Comparison of ENCODE assay signal across 11 mouse cellular contexts in the genomic region with DNA sequence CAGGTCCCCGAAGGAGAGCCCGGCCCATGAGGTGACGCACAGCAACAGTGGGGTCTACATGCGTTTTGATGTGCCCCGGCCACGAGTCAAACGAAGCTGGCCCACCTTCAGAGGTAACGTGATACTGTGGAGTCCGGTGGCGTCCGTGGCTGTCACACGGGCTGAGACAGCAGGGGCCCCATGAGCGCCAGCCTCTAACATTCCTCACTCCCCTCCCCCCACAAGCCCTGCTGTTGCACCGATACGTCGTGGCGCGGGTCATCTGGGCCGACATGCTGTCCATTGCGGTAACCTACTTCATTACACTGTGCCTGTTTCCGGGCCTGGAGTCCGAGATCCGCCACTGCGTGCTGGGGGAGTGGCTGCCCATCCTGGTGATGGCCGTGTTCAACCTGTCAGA. TPM values are rescaled to one million over a fixed set of nuclear protein-coding genes. Genes with fewer than 3 reads are reported as not detected.
A peak's percentile ranks its signal among the peaks of the same experiment; 100 is the strongest.
DNase-seq lines count a peak whose midpoint lies in the region; ATAC-seq and TF ChIP-seq lines count a peak whose summit lies in the region.
"Had no signal": no experiment of that assay in that cellular context is flagged by ENCODE, and none has a peak within 500 bp of the region (broad histone marks: within the 10 kb centered on the region; RNA-seq: fewer than 3 reads in every experiment).

No protein-coding gene starts in this region.

- 0 out of 2 replicates have a peak overlapping the region, but pooled peaks have one; percentile 8 for H3K4me3 ChIP-seq in heart, embryonic 11.5 days (ENCODE audit: low read depth, low read length)
- no peak overlapping the region for H3K4me3 ChIP-seq in kidney, embryonic 14.5 days (ENCODE audit: low read length)
- peak overlapping the region; percentile 43 for H3K4me3 ChIP-seq in E14TG2a.4 (replicated peaks; ENCODE audit: low read length)
- H3K4me3 ChIP-seq: embryonic facial prominence, embryonic 12.5 days; liver, embryonic 15.5 days; stomach, embryonic 15.5 days had no signal

- no peak overlapping the region for H3K27ac ChIP-seq in heart, embryonic 11.5 days (ENCODE audit: low read depth, low read length)
- no peak overlapping the region for H3K27ac ChIP-seq in kidney, embryonic 14.5 days (ENCODE audit: low read depth, low read length)
- H3K27ac ChIP-seq: embryonic facial prominence, embryonic 12.5 days; liver, embryonic 15.5 days; stomach, embryonic 15.5 days had no signal

- no peaks in the 10 kb centered on the region for H3K9me3 ChIP-seq in heart, embryonic 11.5 days (replicated peaks; ENCODE audit: control insufficient read depth, low read length)
- no peaks in the 10 kb centered on the region for H3K9me3 ChIP-seq in kidney, embryonic 14.5 days (ENCODE audit: control insufficient read depth, low read length)
- peaks cover 7% of the 10 kb centered on the region; the same call in 1 of the 2 replicates for H3K9me3 ChIP-seq in E14TG2a.4 (ENCODE audit: low read length)
- H3K9me3 ChIP-seq: embryonic facial prominence, embryonic 12.5 days; liver, embryonic 15.5 days; stomach, embryonic 15.5 days had no signal

- H3K4me2 ChIP-seq in heart, embryonic 11.5 days = peak overlapping the region; percentile 46
- no peak overlapping the region for H3K4me2 ChIP-seq in kidney, embryonic 14.5 days (replicated peaks; ENCODE audit: low read depth, low read length)
- H3K4me2 ChIP-seq: embryonic facial prominence, embryonic 12.5 days; liver, embryonic 15.5 days; stomach, embryonic 15.5 days had no signal

- TF ChIP-seq CTCF in E14TG2a.4 (conservative IDR thresholded peaks at IDR 0.05; ENCODE audit: low read length) = no peak

- ATAC-seq in heart, embryonic 11.5 days (replicated peaks; ENCODE audit: insufficient number of reproducible peaks, low FRiP score, low TSS enrichment) = no peak
- ATAC-seq in kidney, embryonic 14.5 days (ENCODE audit: low FRiP score, low TSS enrichment) = peak; percentile 6; the same call in 1 of the 2 replicates
- ATAC-seq in erythroblast, adult 5-6 weeks (replicated peaks; ENCODE audit: low FRiP score, poor library complexity, severe bottlenecking) = peak; percentile 19; the same call in 1 of the 2 replicates

- H3K27me3 ChIP-seq in heart, embryonic 11.5 days (ENCODE audit: control insufficient read depth, insufficient read depth, low read length) = no peaks in the 10 kb centered on the region; the same call in 1 of the 2 replicates
- H3K27me3 ChIP-seq in kidney, embryonic 14.5 days (ENCODE audit: control insufficient read depth, insufficient read depth, low read length) = no peaks in the 10 kb centered on the region; the same call in 1 of the 2 replicates
- peaks cover 7% of the 10 kb centered on the region; the same call in 1 of the 2 replicates for H3K27me3 ChIP-seq in E14TG2a.4 (ENCODE audit: insufficient read depth, low read length)
- H3K27me3 ChIP-seq: embryonic facial prominence, embryonic 12.5 days; liver, embryonic 15.5 days; stomach, embryonic 15.5 days had no signal

- no peak for DNase-seq in heart, postnatal 10 days
- no peak for DNase-seq in kidney, postnatal 4 days
- no peak for DNase-seq in urinary bladder, postnatal 14 days (ENCODE audit: low spot score)
- DNase-seq in thymus, postnatal 4 days = no peak

- no peaks in the 10 kb centered on the region for H3K36me3 ChIP-seq in heart, embryonic 11.5 days (ENCODE audit: control insufficient read depth, insufficient read depth, low read length)
- no peaks in the 10 kb centered on the region for H3K36me3 ChIP-seq in kidney, embryonic 14.5 days (ENCODE audit: control insufficient read depth, insufficient read depth, low read length)
- H3K36me3 ChIP-seq in E14TG2a.4 (ENCODE audit: insufficient read depth, low read length) = peaks cover 41% of the 10 kb centered on the region
- H3K36me3 ChIP-seq: embryonic facial prominence, embryonic 12.5 days; liver, embryonic 15.5 days; stomach, embryonic 15.5 days had no signal

- H3K9ac ChIP-seq in heart, embryonic 11.5 days (ENCODE audit: low read depth, low read length) = no peak overlapping the region
- no peak overlapping the region for H3K9ac ChIP-seq in kidney, embryonic 14.5 days (ENCODE audit: low read depth, low read length)
- H3K9ac ChIP-seq: embryonic facial prominence, embryonic 12.5 days; liver, embryonic 15.5 days; stomach, embryonic 15.5 days had no signal

- intact Hi-C loops in heart, postnatal 10 days (cut with DNase I) = loop anchor here (1.0 to 2.0 kb wide), 4 partner anchors 45 to 240 kb away; no protein-coding TSS in a partner anchor

- no peaks in the 10 kb centered on the region; the same call in 1 of the 2 replicates for H3K4me1 ChIP-seq in heart, embryonic 11.5 days (ENCODE audit: control insufficient read depth, insufficient read depth, low read length)
- no peaks in the 10 kb centered on the region for H3K4me1 ChIP-seq in kidney, embryonic 14.5 days (ENCODE audit: control insufficient read depth, insufficient read depth, low read length)
- peaks cover 57% of the 10 kb centered on the region for H3K4me1 ChIP-seq in E14TG2a.4 (replicated peaks; ENCODE audit: low read depth, low read length)
- H3K4me1 ChIP-seq: embryonic facial prominence, embryonic 12.5 days; liver, embryonic 15.5 days had no signal

- WGBS in heart, embryonic 11.5 days (ENCODE audit: insufficient replicate concordance) = 45% methylated on average over 25 of the region's 25 CpGs
- WGBS in kidney, embryonic 14.5 days = 53% methylated on average over 25 of the region's 25 CpGs

RNA-seq across cellular contexts. Expression of a gene that starts 26.2 kb away (rescaled TPM):
- 2.1 and 3.1 TPM in 2 replicates for polyA plus RNA-seq in heart, embryonic 11.5 days (2014; fragmentation: Nextera tagmentation; extraction: Ambion mirVana)
- 1 to 10 TPM; 1.1 to 1.5 TPM for total RNA-seq in heart, postnatal 10 days (2021)
- 3.6 and 6.0 TPM in 2 replicates for polyA plus RNA-seq in kidney, embryonic 14.5 days (2014; fragmentation: Nextera tagmentation; extraction: Ambion mirVana)
- total RNA-seq in erythroblast, adult 5-6 weeks (2015; ENCODE audit: low replicate concordance) = not detected in 2 replicates
- not detected in 2 replicates for total RNA-seq in erythroblast, adult 5-6 weeks (2017; ENCODE audit: low replicate concordance)
